Mouse (Mus musculus) heart, embryonic 12.5 days (tissue): ENCODE measurements around the gene Dcaf6. TPM values are rescaled to one million over a fixed set of nuclear protein-coding genes. Genes with fewer than 3 reads are reported as not detected.
A peak's percentile ranks its signal among the peaks of the same experiment; 100 is the strongest.

Experiments used
- ATAC-seq: fragments of 200-750 bp; cut with Nextera tagmentation; 2 replicates; pipeline ENCODE4 v1.8.0; 2017; ENCODE audit warnings: moderate TSS enrichment, moderate library complexity; ENCODE audit not compliant: insufficient number of reproducible peaks, low FRiP score
- H3K27ac ChIP-seq: fragments of 300-500 bp; sonication (generic); 2 replicates; pipeline ENCODE4 v1.5.1; 2016; ENCODE audit warnings: mild to moderate bottlenecking, moderate library complexity; ENCODE audit not compliant: poor library complexity, severe bottlenecking
- H3K27me3 ChIP-seq: fragments of 300-500 bp; sonication (generic); replicated peaks from 2 replicates; pipeline ENCODE4 v1.6.1; 2016; ENCODE audit warnings: mild to moderate bottlenecking, moderate library complexity
- H3K36me3 ChIP-seq: fragments of 300-500 bp; sonication (generic); 2 replicates; pipeline ENCODE4 v1.6.1; 2016; ENCODE audit warnings: mild to moderate bottlenecking, moderate library complexity
- H3K4me1 ChIP-seq: fragments of 300-500 bp; sonication (generic); replicated peaks from 2 replicates; pipeline ENCODE4 v1.6.1; 2016; ENCODE audit warnings: mild to moderate bottlenecking
- H3K4me2 ChIP-seq: fragments of 300-500 bp; sonication (generic); 2 replicates; pipeline ENCODE4 v1.6.1; 2016; ENCODE audit warnings: mild to moderate bottlenecking, moderate library complexity
- H3K4me3 ChIP-seq: fragments of 300-500 bp; sonication (generic); 2 replicates; pipeline ENCODE4 v1.5.1; 2016; ENCODE audit warnings: mild to moderate bottlenecking
- H3K9ac ChIP-seq: fragments of 300-500 bp; sonication (generic); 2 replicates; pipeline ENCODE4 v1.6.1; 2016; ENCODE audit warnings: mild to moderate bottlenecking, moderate library complexity
- H3K9me3 ChIP-seq: fragments of 300-500 bp; sonication (generic); replicated peaks from 2 replicates; pipeline ENCODE4 v1.6.1; 2016; ENCODE audit warnings: mild to moderate bottlenecking, moderate library complexity
- WGBS: fragments of 180-500 bp; shearing (Covaris S2); methylation state at CpG from one replicate; pipeline ENCODE4 v1.1.7; 2016; 5-methylcytosine and 5-hydroxymethylcytosine counted together
- polyA plus RNA-seq: library from polyadenylated mRNA; unstranded; fragments of >200 nt; fragmentation: Nextera tagmentation; extraction: Ambion mirVana; gene quantifications from 2 replicates; pipeline ENCODE4 v1.2.1, GENCODE M21; 2016

The Dcaf6 gene
- polyA plus RNA-seq, 1 experiment from 2014 or later = 17.9 TPM

GRCm38 (mm10) chr1:165321393-165321861 is 138.8 kb downstream of the Dcaf6 start:
- 0 out of 2 replicates have a peak overlapping the region, but pooled peaks have one; percentile 28 for H3K9ac ChIP-seq
- H3K36me3 ChIP-seq = peaks cover 24% of the 10 kb centered on the region; the same call in 1 of the 2 replicates
- no peaks in the 10 kb centered on the region for H3K27me3 ChIP-seq
- H3K4me2 ChIP-seq = no peak overlapping the region
- H3K4me3 ChIP-seq = no peak overlapping the region
- no peaks in the 10 kb centered on the region for H3K9me3 ChIP-seq
- peaks cover 20% of the 10 kb centered on the region for H3K4me1 ChIP-seq
- peak overlapping the region; percentile 45 for H3K27ac ChIP-seq
- 60% methylated on average over 13 of the region's 13 CpGs for WGBS
- peak; percentile 46; the same call in 1 of the 2 replicates for ATAC-seq

- Histone ChIP-seq H3K27me3 (no peaks in the 10 kb centered on the region), H3K4me3 (no peak overlapping the region), H3K4me2 (no peak overlapping the region), H3K9ac (no peak overlapping the region), H3K27ac (peak overlapping the region; percentile 32; the same call in 1 of the 2 replicates), H3K4me1 (peaks cover 25% of the 10 kb centered on the region), H3K9me3 (no peaks in the 10 kb centered on the region), H3K36me3 (peaks cover 20% of the 10 kb centered on the region; the same call in 1 of the 2 replicates)
- 34% methylated on average over 10 of the region's 10 CpGs for WGBS
- no peak; the same call in 1 of the 2 replicates for ATAC-seq
Measured at GRCm38 (mm10) chr1:165320141-165320934, 139.9 kb downstream of the Dcaf6 start.

- Histone ChIP-seq H3K4me2 (no peak overlapping the region), H3K27ac (no peak overlapping the region), H3K36me3 (peaks cover 21% of the 10 kb centered on the region), H3K27me3 (no peaks in the 10 kb centered on the region), H3K9ac (no peak overlapping the region), H3K4me1 (peaks cover 11% of the 10 kb centered on the region), H3K9me3 (no peaks in the 10 kb centered on the region), H3K4me3 (no peak overlapping the region)
- ATAC-seq = no peak
- WGBS = 39% methylated on average over 11 of the region's 11 CpGs
Measured at GRCm38 (mm10) chr1:165316361-165316760, 143.9 kb downstream of the Dcaf6 start.

- Histone ChIP-seq H3K9me3 (no peaks in the 10 kb centered on the region), H3K9ac (no peak overlapping the region), H3K4me3 (no peak overlapping the region), H3K27ac (no peak overlapping the region), H3K36me3 (peaks cover 33% of the 10 kb centered on the region), H3K4me2 (no peak overlapping the region), H3K4me1 (peaks cover 3% of the 10 kb centered on the region), H3K27me3 (no peaks in the 10 kb centered on the region)
- no peak for ATAC-seq
- 86% methylated on average over 11 of the region's 11 CpGs for WGBS
Measured at GRCm38 (mm10) chr1:165308180-165308579, 152.1 kb downstream of the Dcaf6 start.

GRCm38 (mm10) chr1:165304341-165304740 is 155.9 kb downstream of the Dcaf6 start:
- WGBS = 83% methylated on average over 7 of the region's 7 CpGs
- Histone ChIP-seq H3K9me3 (no peaks in the 10 kb centered on the region), H3K36me3 (peaks cover 15% of the 10 kb centered on the region), H3K9ac (no peak overlapping the region), H3K4me1 (peaks cover 22% of the 10 kb centered on the region), H3K4me3 (no peak overlapping the region), H3K27me3 (no peaks in the 10 kb centered on the region), H3K4me2 (no peak overlapping the region), H3K27ac (no peak overlapping the region)
- no peak for ATAC-seq

GRCm38 (mm10) chr1:165303209-165303608 is 157.1 kb downstream of the Dcaf6 start:
- Histone ChIP-seq H3K4me2 (no peak overlapping the region), H3K4me1 (peaks cover 22% of the 10 kb centered on the region), H3K9ac (no peak overlapping the region), H3K27me3 (no peaks in the 10 kb centered on the region), H3K27ac (peak overlapping the region; percentile 64), H3K9me3 (no peaks in the 10 kb centered on the region), H3K36me3 (peaks cover 14% of the 10 kb centered on the region), H3K4me3 (no peak overlapping the region)
- WGBS = 79% methylated on average over 6 of the region's 6 CpGs
- ATAC-seq = no peak

- H3K27me3 ChIP-seq = no peaks in the 10 kb centered on the region
- H3K27ac ChIP-seq = peak overlapping the region; percentile 64
- H3K9ac ChIP-seq = no peak overlapping the region
- no peak overlapping the region for H3K4me2 ChIP-seq
- no peaks in the 10 kb centered on the region for H3K9me3 ChIP-seq
- WGBS = 52% methylated on average over 13 of the region's 13 CpGs
- peak; percentile 42; the same call in 1 of the 2 replicates for ATAC-seq
- H3K36me3 ChIP-seq = peaks cover 11% of the 10 kb centered on the region
- peaks cover 22% of the 10 kb centered on the region for H3K4me1 ChIP-seq
- no peak overlapping the region for H3K4me3 ChIP-seq
Measured at GRCm38 (mm10) chr1:165302455-165303208, 157.6 kb downstream of the Dcaf6 start.

- Histone ChIP-seq H3K4me2 (no peak overlapping the region), H3K36me3 (peaks cover 6% of the 10 kb centered on the region; the same call in 1 of the 2 replicates), H3K27ac (no peak overlapping the region), H3K9ac (no peak overlapping the region), H3K4me1 (peaks cover 22% of the 10 kb centered on the region), H3K27me3 (no peaks in the 10 kb centered on the region), H3K4me3 (no peak overlapping the region), H3K9me3 (no peaks in the 10 kb centered on the region)
- ATAC-seq = no peak
- WGBS = 93% methylated on average over 2 of the region's 2 CpGs
Measured at GRCm38 (mm10) chr1:165301567-165301966, 158.7 kb downstream of the Dcaf6 start.

GRCm38 (mm10) chr1:165301108-165301507 is 159.2 kb downstream of the Dcaf6 start:
- H3K9me3 ChIP-seq = no peaks in the 10 kb centered on the region
- 72% methylated on average over 3 of the region's 3 CpGs for WGBS
- H3K27ac ChIP-seq = no peak overlapping the region
- H3K4me3 ChIP-seq = no peak overlapping the region
- H3K27me3 ChIP-seq = no peaks in the 10 kb centered on the region
- no peak overlapping the region for H3K4me2 ChIP-seq
- peaks cover 2% of the 10 kb centered on the region; the same call in 1 of the 2 replicates for H3K36me3 ChIP-seq
- no peak for ATAC-seq
- no peak overlapping the region for H3K9ac ChIP-seq
- H3K4me1 ChIP-seq = peaks cover 22% of the 10 kb centered on the region

GRCm38 (mm10) chr1:165295489-165295888 is 164.8 kb downstream of the Dcaf6 start, which contains the start of gene Gpr161:
Gpr161 (plus strand) TSS chr1:165295789.
- no peak within 1 kb of the TSS for H3K27ac ChIP-seq
- H3K27me3 ChIP-seq = no peaks in the 10 kb centered on the region
- ATAC-seq = no peak
- 0 out of 2 replicates have a peak, but pooled peaks cover 12% of the 10 kb centered on the region for H3K36me3 ChIP-seq
- H3K4me3 ChIP-seq = no peak within 1 kb of the TSS
- 84% methylated on average over 1 of the region's 1 CpGs for WGBS
- no peaks in the 10 kb centered on the region for H3K4me1 ChIP-seq
- no peak within 1 kb of the TSS for H3K4me2 ChIP-seq
- H3K9me3 ChIP-seq = no peaks in the 10 kb centered on the region
- no peak within 1 kb of the TSS for H3K9ac ChIP-seq

GRCm38 (mm10) chr1:165291606-165292005 is 168.7 kb downstream of the Dcaf6 start:
- WGBS = 67% methylated on average over 6 of the region's 6 CpGs
- Histone ChIP-seq H3K27ac (no peak overlapping the region), H3K4me1 (no peaks in the 10 kb centered on the region), H3K9me3 (no peaks in the 10 kb centered on the region), H3K4me3 (no peak overlapping the region), H3K9ac (no peak overlapping the region), H3K4me2 (no peak overlapping the region), H3K27me3 (no peaks in the 10 kb centered on the region), H3K36me3 (0 out of 2 replicates have a peak, but pooled peaks cover 16% of the 10 kb centered on the region)
- ATAC-seq = no peak
